Mouse (Mus musculus) midbrain, embryonic 10.5 days (tissue): Measurements from ENCODE around the gene Cyp3a13. TPM values are rescaled to one million over a fixed set of nuclear protein-coding genes. Genes with fewer than 3 reads are reported as not detected.
"Not testable (repeated sequence)": the region's sequence is repeated elsewhere in the genome, so short reads cannot be mapped to it uniquely, and the experiment has no call there.

Experiments used
- DNase-seq: peaks from one replicate; pipeline ENCODE4 v3.0.0-alpha.2; 2017; ENCODE audit warnings: low spot score
- H3K27ac ChIP-seq: fragments of 300-500 bp; sonication (generic); replicated peaks from 2 replicates; pipeline ENCODE4 v1.5.1; 2016; ENCODE audit warnings: mild to moderate bottlenecking
- H3K27me3 ChIP-seq: fragments of 300-500 bp; sonication (generic); 2 replicates; pipeline ENCODE4 v1.6.1; 2016; ENCODE audit warnings: low read depth, mild to moderate bottlenecking; ENCODE audit not compliant: poor library complexity, severe bottlenecking
- H3K36me3 ChIP-seq: fragments of 300-500 bp; sonication (generic); 2 replicates; pipeline ENCODE4 v1.6.1; 2016; ENCODE audit warnings: mild to moderate bottlenecking, moderate library complexity
- H3K4me1 ChIP-seq: fragments of 300-500 bp; sonication (generic); 2 replicates; pipeline ENCODE4 v1.6.1; 2016
- H3K4me3 ChIP-seq: fragments of 300-500 bp; sonication (generic); 2 replicates; pipeline ENCODE4 v1.5.1; 2016; ENCODE audit warnings: mild to moderate bottlenecking, moderate library complexity
- H3K9me3 ChIP-seq: fragments of 300-500 bp; sonication (generic); replicated peaks from 2 replicates; pipeline ENCODE4 v1.6.1; 2016; ENCODE audit warnings: mild to moderate bottlenecking
- WGBS: fragments of 180-500 bp; shearing (Covaris S2); methylation state at CpG from one replicate; pipeline ENCODE4 v1.1.7; 2016; 5-methylcytosine and 5-hydroxymethylcytosine counted together
- polyA plus RNA-seq: library from polyadenylated mRNA; unstranded; fragments of >200 nt; fragmentation: Nextera tagmentation; extraction: Ambion mirVana; gene quantifications from 2 replicates; pipeline ENCODE4 v1.2.1, GENCODE M21; 2016

The Cyp3a13 gene
- polyA plus RNA-seq, 1 experiment from 2014 or later: not detected

- Histone ChIP-seq H3K4me3 (no peak overlapping the region), H3K9me3 (no peaks in the 10 kb centered on the region), H3K4me1 (no peaks in the 10 kb centered on the region), H3K27me3 (no peaks in the 10 kb centered on the region), H3K36me3 (no peaks in the 10 kb centered on the region), H3K27ac (no peak overlapping the region)
- no peak for DNase-seq
These were observed 6.9 kb downstream of the Cyp3a13 start for GRCm38 (mm10) chr5:137914508-137914907.

GRCm38 (mm10) chr5:137909564-137910262 is 11.7 kb downstream of the Cyp3a13 start:
- no peak overlapping the region for H3K27ac ChIP-seq
- no peaks in the 10 kb centered on the region for H3K4me1 ChIP-seq
- H3K36me3 ChIP-seq: no peaks in the 10 kb centered on the region
- H3K27me3 ChIP-seq: no peaks in the 10 kb centered on the region
- DNase-seq: no peak
- H3K4me3 ChIP-seq: no peak overlapping the region
- 91% methylated on average over 3 of the region's 3 CpGs for WGBS
- H3K9me3 ChIP-seq: no peaks in the 10 kb centered on the region

- H3K4me1 ChIP-seq: no peaks in the 10 kb centered on the region
- 83% methylated on average over 1 of the region's 1 CpGs for WGBS
- H3K4me3 ChIP-seq: no peak overlapping the region
- H3K27ac ChIP-seq: no peak overlapping the region
- DNase-seq: no peak
- H3K36me3 ChIP-seq: no peaks in the 10 kb centered on the region
- no peaks in the 10 kb centered on the region for H3K27me3 ChIP-seq
- no peaks in the 10 kb centered on the region for H3K9me3 ChIP-seq
These were observed 23.6 kb downstream of the Cyp3a13 start for GRCm38 (mm10) chr5:137897812-137898211.

- Histone ChIP-seq H3K4me1 (no peaks in the 10 kb centered on the region), H3K4me3 (no peak overlapping the region), H3K27me3 (no peaks in the 10 kb centered on the region), H3K9me3 (no peaks in the 10 kb centered on the region), H3K36me3 (no peaks in the 10 kb centered on the region), H3K27ac (no peak overlapping the region)
- 60% methylated on average over 1 of the region's 1 CpGs for WGBS
- no peak for DNase-seq
These were observed 28.5 kb downstream of the Cyp3a13 start for GRCm38 (mm10) chr5:137892954-137893353.

GRCm38 (mm10) chr5:137887666-137888065 is 33.8 kb downstream of the Cyp3a13 start:
- H3K4me1 ChIP-seq: no peaks in the 10 kb centered on the region
- no peaks in the 10 kb centered on the region for H3K36me3 ChIP-seq
- H3K27me3 ChIP-seq: no peaks in the 10 kb centered on the region
- no peaks in the 10 kb centered on the region for H3K9me3 ChIP-seq
- DNase-seq: no peak
- 82% methylated on average over 1 of the region's 1 CpGs for WGBS
- H3K27ac ChIP-seq: no peak overlapping the region
- no peak overlapping the region for H3K4me3 ChIP-seq

- Histone ChIP-seq H3K36me3 (no peaks in the 10 kb centered on the region), H3K4me3 (no peak overlapping the region), H3K27me3 (no peaks in the 10 kb centered on the region), H3K27ac (no peak overlapping the region), H3K9me3 (no peaks in the 10 kb centered on the region), H3K4me1 (no peaks in the 10 kb centered on the region)
- peak; percentile 31 for DNase-seq
- 14% methylated on average over 2 of the region's 2 CpGs for WGBS
These were observed 35.5 kb downstream of the Cyp3a13 start for GRCm38 (mm10) chr5:137885894-137886293.

- 89% methylated on average over 3 of the region's 3 CpGs for WGBS
These were observed 38.1 kb downstream of the Cyp3a13 start for GRCm38 (mm10) chr5:137883345-137883744.

GRCm38 (mm10) chr5:137882922-137883321 is 38.5 kb downstream of the Cyp3a13 start:
- Histone ChIP-seq H3K9me3 (no peaks in the 10 kb centered on the region), H3K4me3 (no peak overlapping the region), H3K27me3 (no peaks in the 10 kb centered on the region), H3K27ac (no peak overlapping the region), H3K4me1 (no peaks in the 10 kb centered on the region), H3K36me3 (no peaks in the 10 kb centered on the region)
- no peak for DNase-seq
- 79% methylated on average over 4 of the region's 4 CpGs for WGBS

More at GRCm38 (mm10) chr5:137883345-137883744, 38.1 kb downstream of the Cyp3a13 start:
- H3K36me3 ChIP-seq: no peaks in the 10 kb centered on the region
- no peaks in the 10 kb centered on the region for H3K4me1 ChIP-seq
- no peak for DNase-seq
- H3K27me3 ChIP-seq: no peaks in the 10 kb centered on the region
- no peak overlapping the region for H3K27ac ChIP-seq
- H3K9me3 ChIP-seq: no peaks in the 10 kb centered on the region
- no peak overlapping the region for H3K4me3 ChIP-seq

- no peak overlapping the region for H3K4me3 ChIP-seq
- no peak overlapping the region for H3K27ac ChIP-seq
- no peaks in the 10 kb centered on the region for H3K4me1 ChIP-seq
- no peaks in the 10 kb centered on the region for H3K9me3 ChIP-seq
- H3K27me3 ChIP-seq: no peaks in the 10 kb centered on the region
- no peak for DNase-seq
- H3K36me3 ChIP-seq: no peaks in the 10 kb centered on the region
- WGBS: 61% methylated on average over 2 of the region's 2 CpGs
These were observed 43.6 kb downstream of the Cyp3a13 start for GRCm38 (mm10) chr5:137877860-137878259.

- no peak for DNase-seq
- 85% methylated on average over 2 of the region's 2 CpGs for WGBS
- Histone ChIP-seq H3K36me3 (no peaks in the 10 kb centered on the region), H3K4me3 (no peak overlapping the region), H3K27ac (no peak overlapping the region), H3K27me3 (no peaks in the 10 kb centered on the region), H3K9me3 (no peaks in the 10 kb centered on the region), H3K4me1 (no peaks in the 10 kb centered on the region)
These were observed 46.4 kb downstream of the Cyp3a13 start for GRCm38 (mm10) chr5:137875054-137875453.

GRCm38 (mm10) chr5:137872381-137872702 is 49.1 kb downstream of the Cyp3a13 start:
- 36% methylated on average over 1 of the region's 1 CpGs for WGBS
- not testable (repeated sequence) for H3K4me3 ChIP-seq, H3K4me1 ChIP-seq, H3K27ac ChIP-seq, DNase-seq, H3K9me3 ChIP-seq, H3K27me3 ChIP-seq, H3K36me3 ChIP-seq

- H3K4me3 ChIP-seq, H3K27ac ChIP-seq, H3K27me3 ChIP-seq, H3K9me3 ChIP-seq, H3K4me1 ChIP-seq, DNase-seq, H3K36me3 ChIP-seq: not testable (repeated sequence)
- 67% methylated on average over 3 of the region's 3 CpGs for WGBS
These were observed 49.6 kb downstream of the Cyp3a13 start, which contains the start of gene Pilrb2 for GRCm38 (mm10) chr5:137871644-137872380. Pilrb2 (minus strand) TSS chr5:137871815.

- H3K36me3 ChIP-seq, H3K27ac ChIP-seq, H3K27me3 ChIP-seq, H3K4me1 ChIP-seq, DNase-seq, H3K4me3 ChIP-seq, H3K9me3 ChIP-seq: not testable (repeated sequence)
- 79% methylated on average over 2 of the region's 2 CpGs for WGBS
These were observed 52.8 kb downstream of the Cyp3a13 start for GRCm38 (mm10) chr5:137868600-137868999.
